Mouse (Mus musculus) cerebellum, adult 11 months (tissue): ENCODE results near the gene Gm10436.
"Not testable (repeated sequence)": the region's sequence is repeated elsewhere in the genome, so short reads cannot be mapped to it uniquely, and the experiment has no call there.

Experiments
- DNase-seq: peaks from one replicate; pipeline ENCODE4 v3.0.0; 2022

Gm10436 gene

GRCm38 (mm10) chr12:88182008-88182407 lies at the start of gene Gm10436:
Gm10436 (minus strand) TSS chr12:88182108.
- DNase-seq = not testable (repeated sequence)

- no peak for DNase-seq
Observed at GRCm38 (mm10) chr12:88219445-88219844, 37.5 kb upstream of the Gm10436 start.

- DNase-seq = not testable (repeated sequence)
Observed at GRCm38 (mm10) chr12:88218059-88218458, 36.2 kb upstream of the Gm10436 start.

GRCm38 (mm10) chr12:88214641-88215040 lies 32.7 kb upstream of the Gm10436 start:
- no peak for DNase-seq

GRCm38 (mm10) chr12:88211458-88211857 lies 29.6 kb upstream of the Gm10436 start:
- not testable (repeated sequence) for DNase-seq

GRCm38 (mm10) chr12:88202856-88203255 lies 20.9 kb upstream of the Gm10436 start:
- DNase-seq = no peak
